8 mouse cellular contexts compared by ENCODE assay signal in the genomic region with DNA sequence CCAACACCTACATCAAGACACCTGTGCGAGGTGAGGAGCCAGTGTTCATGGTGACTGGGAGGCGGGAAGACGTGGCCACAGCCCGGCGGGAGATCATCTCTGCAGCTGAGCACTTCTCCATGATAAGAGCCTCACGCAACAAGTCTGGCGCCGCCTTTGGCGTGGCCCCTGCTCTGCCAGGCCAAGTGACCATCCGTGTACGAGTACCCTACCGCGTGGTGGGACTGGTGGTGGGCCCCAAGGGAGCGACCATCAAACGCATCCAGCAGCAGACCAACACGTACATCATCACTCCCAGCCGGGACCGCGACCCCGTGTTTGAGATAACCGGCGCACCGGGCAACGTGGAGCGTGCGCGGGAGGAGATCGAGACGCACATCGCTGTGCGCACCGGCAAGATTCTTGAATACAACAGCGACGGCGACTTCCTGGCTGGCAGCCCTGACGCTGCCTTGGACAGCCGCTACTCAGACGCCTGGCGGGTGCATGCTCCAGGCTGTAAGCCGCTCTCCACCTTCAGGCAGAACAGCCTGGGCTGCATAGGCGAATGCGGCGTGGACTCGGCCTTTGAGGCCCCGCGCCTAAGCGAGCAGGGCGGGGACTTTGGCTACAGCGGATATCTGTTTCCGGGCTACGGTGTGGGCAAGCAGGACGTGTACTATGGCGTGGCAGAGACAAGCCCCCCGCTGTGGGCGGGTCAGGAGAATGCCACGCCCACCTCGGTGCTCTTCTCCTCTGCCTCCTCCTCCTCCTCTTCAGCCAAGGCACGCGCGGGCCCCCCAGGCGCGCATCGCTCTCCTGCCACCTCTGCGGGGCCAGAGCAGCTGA. TPM values are rescaled to one million over a fixed set of nuclear protein-coding genes. Genes with fewer than 3 reads are reported as not detected.
DNase-seq lines count a peak whose midpoint lies in the region; ATAC-seq and TF ChIP-seq lines count a peak whose summit lies in the region.

No protein-coding gene starts in this region.

- 5% methylated on average over 62 of the region's 64 CpGs for WGBS in forebrain, embryonic 13.5 days
- WGBS in heart, embryonic 15.5 days: 11% methylated on average over 64 of the region's 64 CpGs
- WGBS in liver, adult 2 months: 16% methylated on average over 63 of the region's 64 CpGs
- WGBS in midbrain, embryonic 16.5 days: 3% methylated on average over 63 of the region's 64 CpGs

- 0 out of 2 replicates have a peak, but pooled peaks have one; percentile 5 for TF ChIP-seq CTCF in liver, adult 2 months (IDR thresholded peaks at IDR 0.05; ENCODE audit: low read depth, low read length)

- H3K27ac ChIP-seq in forebrain, embryonic 13.5 days: peak overlapping the region; percentile 99
- peak overlapping the region; percentile 32; the same call in 1 of the 2 replicates for H3K27ac ChIP-seq in heart, embryonic 15.5 days
- H3K27ac ChIP-seq in liver, adult 2 months (replicated peaks; ENCODE audit: insufficient read depth, low read depth, low read length): no peak overlapping the region
- peak overlapping the region; percentile 23; the same call in 1 of the 2 replicates for H3K27ac ChIP-seq in midbrain, embryonic 16.5 days (ENCODE audit: low read length)

- DNase-seq in ES-CJ7 (ENCODE audit: low read depth, low spot score): peak; percentile 71
- peak; percentile 69 for DNase-seq in c-Kit-positive CD71-positive TER-119-positive erythroid progenitor cells, embryonic 14.5 days (ENCODE audit: low spot score)
- peak; percentile 85 for DNase-seq in kidney, postnatal 10 days
- peak; percentile 34 for DNase-seq in liver, adult 2 months (ENCODE audit: extremely low read depth, low read depth, low spot score)
- DNase-seq in testis, postnatal 14 days (ENCODE audit: low spot score): peak; percentile 64

- H3K4me2 ChIP-seq in forebrain, embryonic 13.5 days: peak overlapping the region; percentile 99
- H3K4me2 ChIP-seq in heart, embryonic 15.5 days: peak overlapping the region; percentile 74
- H3K4me2 ChIP-seq in midbrain, embryonic 16.5 days (ENCODE audit: low read length): peak overlapping the region; percentile 93

- H3K4me1 ChIP-seq in forebrain, embryonic 13.5 days: peaks cover 73% of the 10 kb centered on the region
- H3K4me1 ChIP-seq in heart, embryonic 15.5 days (replicated peaks): peaks cover 59% of the 10 kb centered on the region
- no peaks in the 10 kb centered on the region for H3K4me1 ChIP-seq in liver, adult 2 months (ENCODE audit: control insufficient read depth, insufficient read depth, low read length)
- H3K4me1 ChIP-seq in midbrain, embryonic 16.5 days (ENCODE audit: control insufficient read depth, insufficient read depth, low read length): peaks cover 58% of the 10 kb centered on the region

- H3K36me3 ChIP-seq in forebrain, embryonic 13.5 days (ENCODE audit: poor library complexity, severe bottlenecking): peaks cover 59% of the 10 kb centered on the region
- H3K36me3 ChIP-seq in heart, embryonic 15.5 days: peaks cover 26% of the 10 kb centered on the region; the same call in 1 of the 2 replicates
- no peaks in the 10 kb centered on the region for H3K36me3 ChIP-seq in liver, adult 2 months (ENCODE audit: control insufficient read depth, insufficient read depth, low read length)
- H3K36me3 ChIP-seq in midbrain, embryonic 16.5 days (ENCODE audit: control insufficient read depth, insufficient read depth, low read length): peaks cover 28% of the 10 kb centered on the region

- H3K79me2 ChIP-seq in liver, adult 2 months (ENCODE audit: control insufficient read depth, insufficient read depth, low read length): no peaks in the 10 kb centered on the region

- H3K9ac ChIP-seq in forebrain, embryonic 13.5 days: peak overlapping the region; percentile 100
- peak overlapping the region; percentile 39 for H3K9ac ChIP-seq in heart, embryonic 15.5 days
- peak overlapping the region; percentile 60 for H3K9ac ChIP-seq in liver, adult 2 months (ENCODE audit: low read depth, low read length)
- H3K9ac ChIP-seq in midbrain, embryonic 16.5 days (ENCODE audit: low read depth, low read length): peak overlapping the region; percentile 51

- ATAC-seq in forebrain, embryonic 13.5 days: no peak
- ATAC-seq in heart, embryonic 15.5 days (replicated peaks; ENCODE audit: insufficient number of reproducible peaks, insufficient read depth, low FRiP score, low read depth): peak; percentile 34; the same call in 1 of the 2 replicates
- no peak for ATAC-seq in midbrain, embryonic 16.5 days

- TF ChIP-seq POLR2A in liver, adult 2 months (IDR thresholded peaks at IDR 0.05; ENCODE audit: extremely low read depth, insufficient read depth, low read length): peak; percentile 30; the same call in 1 of the 2 replicates

- no peaks in the 10 kb centered on the region for H3K27me3 ChIP-seq in forebrain, embryonic 13.5 days
- H3K27me3 ChIP-seq in heart, embryonic 15.5 days: no peaks in the 10 kb centered on the region
- H3K27me3 ChIP-seq in liver, adult 2 months (ENCODE audit: control insufficient read depth, insufficient read depth, low read length): no peaks in the 10 kb centered on the region
- no peaks in the 10 kb centered on the region for H3K27me3 ChIP-seq in midbrain, embryonic 16.5 days (ENCODE audit: control insufficient read depth, insufficient read depth, low read depth, low read length)

- peak overlapping the region; percentile 97 for H3K4me3 ChIP-seq in forebrain, embryonic 13.5 days
- peak overlapping the region; percentile 37 for H3K4me3 ChIP-seq in heart, embryonic 15.5 days
- H3K4me3 ChIP-seq in liver, adult 2 months (ENCODE audit: insufficient read depth, low read depth, low read length): peak overlapping the region; percentile 50
- H3K4me3 ChIP-seq in midbrain, embryonic 16.5 days (ENCODE audit: low read depth, low read length): peak overlapping the region; percentile 60

- no peaks in the 10 kb centered on the region for H3K9me3 ChIP-seq in forebrain, embryonic 13.5 days (replicated peaks)
- H3K9me3 ChIP-seq in heart, embryonic 15.5 days (replicated peaks): no peaks in the 10 kb centered on the region
- H3K9me3 ChIP-seq in midbrain, embryonic 16.5 days (replicated peaks; ENCODE audit: control insufficient read depth, low read length, poor library complexity, severe bottlenecking): no peaks in the 10 kb centered on the region

RNA-seq across cellular contexts. Expression of a gene that starts 4.1 kb away (rescaled TPM):
- 51.5 and 52.6 TPM in 2 replicates for polyA plus RNA-seq in forebrain, embryonic 13.5 days (2015; fragmentation: Nextera tagmentation; extraction: Ambion mirVana)
- polyA plus RNA-seq in heart, embryonic 15.5 days (2015; fragmentation: Nextera tagmentation; extraction: Ambion mirVana): 6.5 and 8.0 TPM in 2 replicates
- under 0.01 TPM in 2 replicates for total RNA-seq in liver, adult 2 months (2014; rRNA removed)
- 0.02 and 0.04 TPM in 2 replicates for polyA plus RNA-seq in liver, adult 2 months (2012; rRNA removed)
- polyA plus RNA-seq in midbrain, embryonic 16.5 days (2015; fragmentation: Nextera tagmentation; extraction: Ambion mirVana): 28.6 and 33.0 TPM in 2 replicates

RNA-seq across cellular contexts. Expression of a gene that starts 11.8 kb away (rescaled TPM):
- not detected in 2 replicates for polyA plus RNA-seq in forebrain, embryonic 13.5 days (2015; fragmentation: Nextera tagmentation; extraction: Ambion mirVana)
- polyA plus RNA-seq in heart, embryonic 15.5 days (2015; fragmentation: Nextera tagmentation; extraction: Ambion mirVana): 0.92 and 4.0 TPM in 2 replicates
- 0.18 and 0.20 TPM in 2 replicates for total RNA-seq in liver, adult 2 months (2014; rRNA removed)
- polyA plus RNA-seq in liver, adult 2 months (2012; rRNA removed): 0.32 and 0.46 TPM in 2 replicates
- 0.69 TPM in 1 of 2 replicates, not detected in the other for polyA plus RNA-seq in midbrain, embryonic 16.5 days (2015; fragmentation: Nextera tagmentation; extraction: Ambion mirVana)

RNA-seq across cellular contexts. Expression of a gene that starts 16.6 kb away (rescaled TPM):
- 170 and 180 TPM in 2 replicates for polyA plus RNA-seq in forebrain, embryonic 13.5 days (2015; fragmentation: Nextera tagmentation; extraction: Ambion mirVana)
- polyA plus RNA-seq in heart, embryonic 15.5 days (2015; fragmentation: Nextera tagmentation; extraction: Ambion mirVana): 119 and 144 TPM in 2 replicates
- total RNA-seq in liver, adult 2 months (2014; rRNA removed): 104 and 125 TPM in 2 replicates
- 201 and 204 TPM in 2 replicates for polyA plus RNA-seq in liver, adult 2 months (2012; rRNA removed)
- polyA plus RNA-seq in midbrain, embryonic 16.5 days (2015; fragmentation: Nextera tagmentation; extraction: Ambion mirVana): 181 and 193 TPM in 2 replicates

RNA-seq across cellular contexts. Expression of a gene that starts 17.2 kb away (rescaled TPM):
- polyA plus RNA-seq in forebrain, embryonic 13.5 days (2015; fragmentation: Nextera tagmentation; extraction: Ambion mirVana): 43.5 and 47.5 TPM in 2 replicates
- 30.0 and 34.9 TPM in 2 replicates for polyA plus RNA-seq in heart, embryonic 15.5 days (2015; fragmentation: Nextera tagmentation; extraction: Ambion mirVana)
- 8.3 and 14.2 TPM in 2 replicates for total RNA-seq in liver, adult 2 months (2014; rRNA removed)
- 41.1 and 42.8 TPM in 2 replicates for polyA plus RNA-seq in liver, adult 2 months (2012; rRNA removed)
- 39.8 and 41.3 TPM in 2 replicates for polyA plus RNA-seq in midbrain, embryonic 16.5 days (2015; fragmentation: Nextera tagmentation; extraction: Ambion mirVana)

RNA-seq across cellular contexts. Expression of a gene that starts 26.6 kb away (rescaled TPM):
- 12.1 and 15.5 TPM in 2 replicates for polyA plus RNA-seq in forebrain, embryonic 13.5 days (2015; fragmentation: Nextera tagmentation; extraction: Ambion mirVana)
- 110 and 131 TPM in 2 replicates for polyA plus RNA-seq in heart, embryonic 15.5 days (2015; fragmentation: Nextera tagmentation; extraction: Ambion mirVana)
- total RNA-seq in liver, adult 2 months (2014; rRNA removed): 28.2 and 38.5 TPM in 2 replicates
- 41.0 and 44.7 TPM in 2 replicates for polyA plus RNA-seq in liver, adult 2 months (2012; rRNA removed)
- polyA plus RNA-seq in midbrain, embryonic 16.5 days (2015; fragmentation: Nextera tagmentation; extraction: Ambion mirVana): 51.0 and 59.7 TPM in 2 replicates

Comparison
In these comparisons a context has a peak if more than half of its experiments do, and no peak if none do; other contexts are left out.
1. DNase-seq: peak in every context shown above with its lines; median percentile 85 in kidney, postnatal 10 days; 71 in ES-CJ7; 69 in c-Kit-positive CD71-positive TER-119-positive erythroid progenitor cells, embryonic 14.5 days; 64 in testis, postnatal 14 days; 34 in liver, adult 2 months.
2. H3K4me3 ChIP-seq: peak in every context shown above with its lines; median percentile 97 in forebrain, embryonic 13.5 days; 60 in midbrain, embryonic 16.5 days; 50 in liver, adult 2 months; 37 in heart, embryonic 15.5 days.
3. H3K9ac ChIP-seq: peak in every context shown above with its lines; median percentile 100 in forebrain, embryonic 13.5 days; 60 in liver, adult 2 months; 51 in midbrain, embryonic 16.5 days; 39 in heart, embryonic 15.5 days.